8 mouse cellular contexts compared by ENCODE assay signal in genomic region chr11:99132091-99132730, GRCm38 (mm10). TPM values are rescaled to one million over a fixed set of nuclear protein-coding genes. Genes with fewer than 3 reads are reported as not detected.
DNase-seq lines count a peak whose midpoint lies in the region; ATAC-seq lines count a peak whose summit lies in the region.

No protein-coding gene starts in this region.

- intact Hi-C loops in left cerebral cortex, postnatal 25 days (cut with DNase I): no loop called here

- peak; percentile 78 for ATAC-seq in forebrain, embryonic 12.5 days (ENCODE audit: low FRiP score)

- H3K4me3 ChIP-seq in forebrain, embryonic 12.5 days (replicated peaks): peak overlapping the region; percentile 14; the same call in 1 of the 2 replicates
- peak overlapping the region; percentile 42 for H3K4me3 ChIP-seq in hindbrain, embryonic 10.5 days

- 0% methylated on average over 11 of the region's 11 CpGs for WGBS in forebrain, embryonic 12.5 days
- WGBS in hindbrain, embryonic 10.5 days: 2% methylated on average over 11 of the region's 11 CpGs

- H3K27ac ChIP-seq in forebrain, embryonic 12.5 days: peak overlapping the region; percentile 89
- peak overlapping the region; percentile 79 for H3K27ac ChIP-seq in hindbrain, embryonic 10.5 days

- H3K4me1 ChIP-seq in forebrain, embryonic 12.5 days: peaks cover 30% of the 10 kb centered on the region
- H3K4me1 ChIP-seq in hindbrain, embryonic 10.5 days (replicated peaks): peaks cover 71% of the 10 kb centered on the region

- no peaks in the 10 kb centered on the region for H3K9me3 ChIP-seq in forebrain, embryonic 12.5 days
- no peaks in the 10 kb centered on the region for H3K9me3 ChIP-seq in hindbrain, embryonic 10.5 days

- no peaks in the 10 kb centered on the region; the same call in 1 of the 2 replicates for H3K27me3 ChIP-seq in forebrain, embryonic 12.5 days
- 0 out of 2 replicates have a peak, but pooled peaks cover 9% of the 10 kb centered on the region for H3K27me3 ChIP-seq in hindbrain, embryonic 10.5 days (ENCODE audit: insufficient read depth, poor library complexity, severe bottlenecking)
- H3K27me3 ChIP-seq in splenic B cell, adult 2 months (ENCODE audit: control insufficient read depth, insufficient read depth, low read length, poor library complexity, severe bottlenecking): no peaks in the 10 kb centered on the region

- no peaks in the 10 kb centered on the region for H3K36me3 ChIP-seq in forebrain, embryonic 12.5 days (replicated peaks)
- no peaks in the 10 kb centered on the region for H3K36me3 ChIP-seq in hindbrain, embryonic 10.5 days
- no peaks in the 10 kb centered on the region for H3K36me3 ChIP-seq in splenic B cell, adult 2 months (ENCODE audit: control insufficient read depth, insufficient read depth, low read length, poor library complexity, severe bottlenecking)

- DNase-seq in ovary, adult 18-20 months (ENCODE audit: low spot score): peak; percentile 57
- no peak for DNase-seq in ovary, postnatal 10 days (ENCODE audit: low spot score)
- peak; percentile 82 for DNase-seq in hindbrain, embryonic 10.5 days (ENCODE audit: low spot score)
- DNase-seq in lung, postnatal 10 days: peak; percentile 64
- peak; percentile 92 for DNase-seq in splenic B cell, adult 2 months (ENCODE audit: low read depth, low spot score)
- DNase-seq in left cerebral cortex, postnatal 25 days (ENCODE audit: low spot score in 2 of 2): no peak
- no peak for DNase-seq in layer of hippocampus, adult 11-12 months (ENCODE audit: low spot score)

- peak overlapping the region; percentile 48 for H3K4me2 ChIP-seq in forebrain, embryonic 12.5 days

- peak overlapping the region; percentile 38 for H3K9ac ChIP-seq in forebrain, embryonic 12.5 days

RNA-seq across cellular contexts. Expression of gene Ccr7, which starts 22.7 kb away (rescaled TPM):
- polyA plus RNA-seq in forebrain, embryonic 12.5 days (2016; fragmentation: Nextera tagmentation; extraction: Ambion mirVana): 0.19 TPM in 1 of 2 replicates, not detected in the other
- 0.21 and 0.25 TPM in 2 replicates for polyA plus RNA-seq in hindbrain, embryonic 10.5 days (2016; fragmentation: Nextera tagmentation; extraction: Ambion mirVana)
- total RNA-seq in left cerebral cortex, postnatal 25 days (2021): under 1 TPM in 1 of 2 experiments, not detected in 1; 0.16 TPM

RNA-seq across cellular contexts. Expression of gene Tns4, which starts 43.1 kb away (rescaled TPM):
- 0.04 and 0.29 TPM in 2 replicates for polyA plus RNA-seq in forebrain, embryonic 12.5 days (2016; fragmentation: Nextera tagmentation; extraction: Ambion mirVana)
- polyA plus RNA-seq in hindbrain, embryonic 10.5 days (2016; fragmentation: Nextera tagmentation; extraction: Ambion mirVana): 0.67 and 1.0 TPM in 2 replicates
- under 1 TPM; 0.21 to 0.64 TPM for total RNA-seq in left cerebral cortex, postnatal 25 days (2021)

Comparison
In these comparisons a context has a peak if more than half of its experiments do, and no peak if none do; other contexts are left out.
1. DNase-seq: peak in ovary, adult 18-20 months (single experiment), hindbrain, embryonic 10.5 days (single experiment), lung, postnatal 10 days (single experiment) and splenic B cell, adult 2 months (single experiment); none in ovary, postnatal 10 days (single experiment), left cerebral cortex, postnatal 25 days (0 of 2) and layer of hippocampus, adult 11-12 months (single experiment).